In genomic region chr15:68430486-68430885, GRCm38 (mm10) we compare ENCODE assay signal across 13 mouse cellular contexts.
A peak's percentile ranks its signal among the peaks of the same experiment; 100 is the strongest.
DNase-seq lines count a peak whose midpoint lies in the region; ATAC-seq lines count a peak whose summit lies in the region.
"Had no signal": no experiment of that assay in that cellular context is flagged by ENCODE, and none has a peak within 500 bp of the region (broad histone marks: within the 10 kb centered on the region; RNA-seq: fewer than 3 reads in every experiment).

No protein-coding gene starts in this region.

- H3K4me3 ChIP-seq in intestine, embryonic 14.5 days (ENCODE audit: low read depth, low read length), result no peak overlapping the region
- H3K4me3 ChIP-seq in intestine, embryonic 15.5 days (replicated peaks), result no peak overlapping the region
- H3K4me3 ChIP-seq: embryonic facial prominence, embryonic 12.5 days; forebrain, embryonic 13.5 days; layer of hippocampus, adult 2 months; limb, embryonic 12.5 days had no signal

- H3K27me3 ChIP-seq in intestine, embryonic 14.5 days (replicated peaks; ENCODE audit: control insufficient read depth, insufficient read depth, low read length), result no peaks in the 10 kb centered on the region
- H3K27me3 ChIP-seq in intestine, embryonic 15.5 days (replicated peaks), result no peaks in the 10 kb centered on the region
- H3K27me3 ChIP-seq: embryonic facial prominence, embryonic 12.5 days; forebrain, embryonic 13.5 days; limb, embryonic 12.5 days had no signal

- WGBS in intestine, embryonic 14.5 days, result 60% methylated on average over 4 of the region's 4 CpGs
- WGBS in intestine, embryonic 15.5 days, result 62% methylated on average over 4 of the region's 4 CpGs

- no peak overlapping the region for H3K27ac ChIP-seq in intestine, embryonic 14.5 days (ENCODE audit: low read depth)
- no peak overlapping the region for H3K27ac ChIP-seq in intestine, embryonic 15.5 days
- H3K27ac ChIP-seq: embryonic facial prominence, embryonic 12.5 days; forebrain, embryonic 13.5 days; limb, embryonic 12.5 days had no signal

- H3K9ac ChIP-seq in intestine, embryonic 14.5 days (ENCODE audit: low read length), result no peak overlapping the region
- H3K9ac ChIP-seq in intestine, embryonic 15.5 days, result no peak overlapping the region
- H3K9ac ChIP-seq: embryonic facial prominence, embryonic 12.5 days; forebrain, embryonic 13.5 days; limb, embryonic 12.5 days had no signal

- no peak overlapping the region for H3K4me2 ChIP-seq in intestine, embryonic 14.5 days (ENCODE audit: low read length)
- H3K4me2 ChIP-seq in intestine, embryonic 15.5 days (replicated peaks), result no peak overlapping the region
- H3K4me2 ChIP-seq: embryonic facial prominence, embryonic 12.5 days; forebrain, embryonic 13.5 days; limb, embryonic 12.5 days had no signal

- peak; percentile 71 for DNase-seq in intestine, embryonic 14.5 days (ENCODE audit: low spot score)
- DNase-seq in ovary, postnatal 14 days (ENCODE audit: low spot score), result peak; percentile 34
- DNase-seq in ovary, postnatal 36 days (ENCODE audit: low spot score), result no peak
- peak; percentile 12 for DNase-seq in embryo, embryonic 9.5 days (ENCODE audit: extremely low spot score)
- no peak for DNase-seq in cerebellum, adult 8-10 months
- no peak for DNase-seq in layer of hippocampus, adult 9-11 months
- DNase-seq: gastrocnemius, postnatal 25 days; thymus, adult 2 months had no signal

- H3K4me1 ChIP-seq in intestine, embryonic 14.5 days (replicated peaks; ENCODE audit: control insufficient read depth, insufficient read depth, low read length), result no peaks in the 10 kb centered on the region
- H3K4me1 ChIP-seq in intestine, embryonic 15.5 days (replicated peaks), result no peaks in the 10 kb centered on the region
- H3K4me1 ChIP-seq: embryonic facial prominence, embryonic 12.5 days; forebrain, embryonic 13.5 days; limb, embryonic 12.5 days had no signal

- no peaks in the 10 kb centered on the region for H3K9me3 ChIP-seq in intestine, embryonic 14.5 days (ENCODE audit: control insufficient read depth, low read length)
- H3K9me3 ChIP-seq in intestine, embryonic 15.5 days, result no peaks in the 10 kb centered on the region
- H3K9me3 ChIP-seq: embryonic facial prominence, embryonic 12.5 days; forebrain, embryonic 13.5 days; limb, embryonic 12.5 days had no signal

- no peaks in the 10 kb centered on the region for H3K36me3 ChIP-seq in intestine, embryonic 14.5 days (ENCODE audit: control insufficient read depth, insufficient read depth, low read length)
- H3K36me3 ChIP-seq in intestine, embryonic 15.5 days, result no peaks in the 10 kb centered on the region
- H3K36me3 ChIP-seq: embryonic facial prominence, embryonic 12.5 days; limb, embryonic 12.5 days had no signal

- ATAC-seq in intestine, embryonic 14.5 days (replicated peaks; ENCODE audit: low FRiP score, low TSS enrichment, low read depth), result no peak
- ATAC-seq in intestine, embryonic 15.5 days, result no peak
- ATAC-seq: forebrain, embryonic 13.5 days had no signal

Comparison
In these comparisons a context has a peak if more than half of its experiments do, and no peak if none do; other contexts are left out.
1. DNase-seq: peak in intestine, embryonic 14.5 days (single experiment), ovary, postnatal 14 days (single experiment) and embryo, embryonic 9.5 days (single experiment); none in ovary, postnatal 36 days (single experiment), cerebellum, adult 8-10 months (single experiment) and layer of hippocampus, adult 9-11 months (single experiment).